Mouse (Mus musculus) forebrain, embryonic 10.5 days (tissue): Measurements from ENCODE around the gene Ryr3. TPM values are rescaled to one million over a fixed set of nuclear protein-coding genes. Genes with fewer than 3 reads are reported as not detected.

Experiments
- DNase-seq: peaks from one replicate; pipeline ENCODE4 v3.0.0-alpha.2; 2017; ENCODE audit warnings: low spot score; ENCODE audit errors: extremely low spot score
- H3K27ac ChIP-seq: fragments of 300-500 bp; sonication (generic); 2 replicates; pipeline ENCODE4 v1.5.1; 2016; ENCODE audit warnings: mild to moderate bottlenecking
- H3K27me3 ChIP-seq: fragments of 300-500 bp; sonication (generic); 2 replicates; pipeline ENCODE4 v1.6.1; 2016; ENCODE audit warnings: mild to moderate bottlenecking; ENCODE audit not compliant: poor library complexity, severe bottlenecking
- H3K36me3 ChIP-seq: fragments of 300-500 bp; sonication (generic); replicated peaks from 2 replicates; pipeline ENCODE4 v1.6.1; 2016; ENCODE audit warnings: mild to moderate bottlenecking, moderate library complexity
- H3K4me1 ChIP-seq: fragments of 300-500 bp; sonication (generic); 2 replicates; pipeline ENCODE4 v1.6.1; 2016
- H3K4me3 ChIP-seq: fragments of 300-500 bp; sonication (generic); 2 replicates; pipeline ENCODE4 v1.5.1; 2016; ENCODE audit warnings: mild to moderate bottlenecking, moderate library complexity
- H3K9me3 ChIP-seq: fragments of 300-500 bp; sonication (generic); 2 replicates; pipeline ENCODE4 v1.6.1; 2016; ENCODE audit warnings: mild to moderate bottlenecking, moderate library complexity
- WGBS: fragments of 180-500 bp; shearing (Covaris S2); methylation state at CpG from one replicate; pipeline ENCODE4 v1.1.7; 2016; 5-methylcytosine and 5-hydroxymethylcytosine counted together
- polyA plus RNA-seq: library from polyadenylated mRNA; unstranded; fragments of >200 nt; fragmentation: Nextera tagmentation; extraction: Ambion mirVana; gene quantifications from 2 replicates; pipeline ENCODE4 v1.2.1, GENCODE M21; 2016

Ryr3 gene
- polyA plus RNA-seq, 1 experiment from 2014 or later: 0.47 TPM

- 89% methylated on average over 2 of the region's 2 CpGs for WGBS
- Histone ChIP-seq H3K27me3 (no peaks in the 10 kb centered on the region), H3K9me3 (no peaks in the 10 kb centered on the region), H3K36me3 (no peaks in the 10 kb centered on the region), H3K27ac (no peak overlapping the region), H3K4me3 (no peak overlapping the region), H3K4me1 (no peaks in the 10 kb centered on the region)
- DNase-seq: no peak
Measured at GRCm38 (mm10) chr2:112866043-112866551, 350.8 kb downstream of the Ryr3 start.

- Histone ChIP-seq H3K4me1 (no peaks in the 10 kb centered on the region), H3K9me3 (no peaks in the 10 kb centered on the region), H3K36me3 (no peaks in the 10 kb centered on the region), H3K27me3 (no peaks in the 10 kb centered on the region), H3K27ac (no peak overlapping the region), H3K4me3 (no peak overlapping the region)
- WGBS: 95% methylated on average over 4 of the region's 4 CpGs
- no peak for DNase-seq
Measured at GRCm38 (mm10) chr2:112861792-112862191, 355.1 kb downstream of the Ryr3 start.

GRCm38 (mm10) chr2:112845583-112846512, 371.0 kb downstream of the Ryr3 start:
- DNase-seq: no peak
- no peaks in the 10 kb centered on the region for H3K4me1 ChIP-seq
- 51% methylated on average over 4 of the region's 4 CpGs for WGBS
- H3K4me3 ChIP-seq: no peak overlapping the region
- no peaks in the 10 kb centered on the region; the same call in 1 of the 2 replicates for H3K9me3 ChIP-seq
- H3K27me3 ChIP-seq: no peaks in the 10 kb centered on the region
- H3K36me3 ChIP-seq: no peaks in the 10 kb centered on the region
- no peak overlapping the region for H3K27ac ChIP-seq

GRCm38 (mm10) chr2:112842877-112843276, 374.0 kb downstream of the Ryr3 start:
- Histone ChIP-seq H3K27ac (no peak overlapping the region), H3K4me3 (no peak overlapping the region), H3K27me3 (no peaks in the 10 kb centered on the region), H3K9me3 (no peaks in the 10 kb centered on the region), H3K4me1 (no peaks in the 10 kb centered on the region), H3K36me3 (no peaks in the 10 kb centered on the region)
- DNase-seq: no peak
- 42% methylated on average over 3 of the region's 3 CpGs for WGBS

- 54% methylated on average over 4 of the region's 4 CpGs for WGBS
- Histone ChIP-seq H3K4me3 (no peak overlapping the region), H3K27me3 (no peaks in the 10 kb centered on the region), H3K36me3 (no peaks in the 10 kb centered on the region), H3K27ac (peak overlapping the region; percentile 25; the same call in 1 of the 2 replicates), H3K4me1 (peaks cover 18% of the 10 kb centered on the region), H3K9me3 (no peaks in the 10 kb centered on the region)
- no peak for DNase-seq
Measured at GRCm38 (mm10) chr2:112831423-112832305, 385.2 kb downstream of the Ryr3 start.

GRCm38 (mm10) chr2:112826571-112826970, 390.3 kb downstream of the Ryr3 start:
- WGBS: 42% methylated on average over 4 of the region's 4 CpGs
- Histone ChIP-seq H3K9me3 (no peaks in the 10 kb centered on the region), H3K4me3 (no peak overlapping the region), H3K27ac (no peak overlapping the region), H3K27me3 (no peaks in the 10 kb centered on the region), H3K4me1 (peaks cover 14% of the 10 kb centered on the region), H3K36me3 (no peaks in the 10 kb centered on the region)
- no peak for DNase-seq

GRCm38 (mm10) chr2:112822721-112823120, 394.2 kb downstream of the Ryr3 start:
- WGBS: 51% methylated on average over 3 of the region's 3 CpGs
- Histone ChIP-seq H3K27me3 (no peaks in the 10 kb centered on the region), H3K9me3 (no peaks in the 10 kb centered on the region), H3K4me1 (peaks cover 2% of the 10 kb centered on the region; the same call in 1 of the 2 replicates), H3K27ac (no peak overlapping the region), H3K4me3 (no peak overlapping the region), H3K36me3 (no peaks in the 10 kb centered on the region)
- DNase-seq: no peak

GRCm38 (mm10) chr2:112819059-112819458, 397.8 kb downstream of the Ryr3 start:
- DNase-seq: no peak
- H3K27me3 ChIP-seq: no peaks in the 10 kb centered on the region
- peaks cover 12% of the 10 kb centered on the region for H3K4me1 ChIP-seq
- no peak overlapping the region for H3K27ac ChIP-seq
- 86% methylated on average over 2 of the region's 2 CpGs for WGBS
- no peaks in the 10 kb centered on the region for H3K36me3 ChIP-seq
- no peaks in the 10 kb centered on the region for H3K9me3 ChIP-seq
- H3K4me3 ChIP-seq: no peak overlapping the region

- no peaks in the 10 kb centered on the region for H3K27me3 ChIP-seq
- no peak for DNase-seq
Measured at GRCm38 (mm10) chr2:112816976-112817375, 399.9 kb downstream of the Ryr3 start.

GRCm38 (mm10) chr2:112815960-112816359, 400.9 kb downstream of the Ryr3 start:
- no peak overlapping the region for H3K4me3 ChIP-seq
- no peak overlapping the region for H3K27ac ChIP-seq
- 82% methylated on average over 3 of the region's 3 CpGs for WGBS
- H3K36me3 ChIP-seq: no peaks in the 10 kb centered on the region
- H3K27me3 ChIP-seq: no peaks in the 10 kb centered on the region
- peaks cover 10% of the 10 kb centered on the region for H3K4me1 ChIP-seq
- H3K9me3 ChIP-seq: no peaks in the 10 kb centered on the region
- DNase-seq: no peak

More at GRCm38 (mm10) chr2:112816976-112817375, 399.9 kb downstream of the Ryr3 start:
- H3K27ac ChIP-seq: no peak overlapping the region
- peaks cover 10% of the 10 kb centered on the region for H3K4me1 ChIP-seq
- no peaks in the 10 kb centered on the region for H3K9me3 ChIP-seq
- no peak overlapping the region for H3K4me3 ChIP-seq
- WGBS: 29% methylated on average over 3 of the region's 3 CpGs
- H3K36me3 ChIP-seq: no peaks in the 10 kb centered on the region

GRCm38 (mm10) chr2:112812637-112813402, 404.1 kb downstream of the Ryr3 start:
- H3K36me3 ChIP-seq: no peaks in the 10 kb centered on the region
- no peak overlapping the region for H3K27ac ChIP-seq
- H3K27me3 ChIP-seq: no peaks in the 10 kb centered on the region
- no peak for DNase-seq
- no peak overlapping the region for H3K4me3 ChIP-seq
- WGBS: 74% methylated on average over 5 of the region's 5 CpGs
- peaks cover 10% of the 10 kb centered on the region for H3K4me1 ChIP-seq
- no peaks in the 10 kb centered on the region for H3K9me3 ChIP-seq

- no peak overlapping the region for H3K27ac ChIP-seq
- H3K4me1 ChIP-seq: no peaks in the 10 kb centered on the region
- H3K27me3 ChIP-seq: no peaks in the 10 kb centered on the region
- DNase-seq: no peak
- H3K4me3 ChIP-seq: no peak overlapping the region
- H3K9me3 ChIP-seq: no peaks in the 10 kb centered on the region
- WGBS: 73% methylated on average over 2 of the region's 2 CpGs
- no peaks in the 10 kb centered on the region for H3K36me3 ChIP-seq
Measured at GRCm38 (mm10) chr2:112806015-112806414, 410.9 kb downstream of the Ryr3 start.
